Mouse (Mus musculus): ENCODE data around the gene Fbxo3. TPM values are rescaled to one million over a fixed set of nuclear protein-coding genes. Genes with fewer than 3 reads are reported as not detected.
A peak's percentile ranks its signal among the peaks of the same experiment; 100 is the strongest.
"Not testable (repeated sequence)": the region's sequence is repeated elsewhere in the genome, so short reads cannot be mapped to it uniquely, and the experiment has no call there.

The Fbxo3 gene
- total RNA-seq, 1 experiment from 2014 or later: 45.3 TPM

DNA sequence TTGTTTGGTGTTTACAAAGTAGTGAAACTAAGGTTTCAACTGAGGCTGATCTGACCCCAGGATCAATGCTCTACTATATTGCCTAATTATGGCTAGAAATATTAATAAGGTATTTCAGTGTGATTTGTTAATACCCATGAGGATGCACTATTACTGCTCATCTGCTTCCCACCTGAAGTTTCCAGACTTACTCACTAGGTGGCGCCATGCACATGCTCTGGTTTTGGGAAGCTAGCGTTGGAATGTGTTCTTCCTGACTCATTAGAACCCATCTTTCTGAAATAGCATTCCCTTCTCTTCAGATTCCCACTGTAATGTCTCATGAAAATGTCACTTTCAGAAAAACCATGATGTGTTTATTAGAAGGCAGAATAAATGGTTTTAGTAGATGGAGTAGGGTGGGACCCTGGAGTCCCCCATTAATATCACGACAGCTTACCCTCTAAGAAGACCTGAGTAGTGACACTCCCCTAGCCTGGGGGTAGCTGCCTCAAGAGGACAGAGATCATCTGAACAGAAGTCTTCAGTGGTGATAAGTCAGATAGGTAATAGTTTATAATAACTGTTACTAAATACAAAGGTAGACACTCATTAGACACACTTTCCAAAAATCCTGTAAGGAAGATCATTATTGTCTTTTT, 7.4 kb downstream of the Fbxo3 start:
- peak; percentile 44; the same call in 1 of the 2 replicates for ATAC-seq (ENCODE audit: extremely low read depth, insufficient number of reproducible peaks, low FRiP score, poor library complexity, severe bottlenecking)

DNA sequence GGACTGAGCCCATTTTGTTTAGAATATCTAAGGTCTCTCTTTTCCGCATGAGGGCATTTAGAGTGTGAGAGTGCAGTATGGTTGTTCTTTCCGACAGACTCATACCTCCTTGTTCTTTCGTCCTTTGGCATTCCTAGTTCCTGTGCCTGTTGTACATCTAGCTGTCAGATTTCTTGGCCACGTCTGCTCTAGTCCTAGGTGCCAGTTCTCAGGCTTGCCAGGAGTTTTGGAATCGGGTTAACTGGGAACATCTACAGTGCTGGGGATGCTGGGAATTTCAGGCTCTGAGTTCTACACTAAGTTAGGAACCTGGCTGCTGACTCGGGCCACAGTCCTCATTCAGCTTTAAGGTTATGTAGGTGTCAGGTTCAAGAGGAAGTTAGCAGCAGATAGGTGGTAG, 8.1 kb downstream of the Fbxo3 start:
- no peak for ATAC-seq (ENCODE audit: extremely low read depth, insufficient number of reproducible peaks, low FRiP score, poor library complexity, severe bottlenecking)

DNA sequence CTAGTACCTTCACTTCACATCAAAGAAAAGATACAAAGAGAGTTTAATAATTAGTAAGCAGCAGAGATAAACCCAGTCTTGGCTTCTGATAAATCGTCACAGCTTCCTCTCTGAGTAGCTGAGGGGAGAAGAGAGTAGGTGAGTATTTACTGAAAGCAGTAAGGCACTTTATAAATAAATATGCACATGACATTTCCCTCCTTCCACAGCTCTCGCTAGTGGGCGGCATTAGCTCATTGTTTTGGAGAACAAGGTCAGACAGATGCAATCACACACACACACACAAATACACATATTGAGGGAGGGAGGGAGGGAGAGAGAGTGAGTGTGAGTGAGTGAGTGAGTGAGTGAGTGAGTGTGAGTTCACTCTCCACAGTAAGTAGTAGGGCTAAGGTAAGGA, 8.8 kb downstream of the Fbxo3 start:
- no peak for ATAC-seq (ENCODE audit: extremely low read depth, insufficient number of reproducible peaks, low FRiP score, poor library complexity, severe bottlenecking)

DNA sequence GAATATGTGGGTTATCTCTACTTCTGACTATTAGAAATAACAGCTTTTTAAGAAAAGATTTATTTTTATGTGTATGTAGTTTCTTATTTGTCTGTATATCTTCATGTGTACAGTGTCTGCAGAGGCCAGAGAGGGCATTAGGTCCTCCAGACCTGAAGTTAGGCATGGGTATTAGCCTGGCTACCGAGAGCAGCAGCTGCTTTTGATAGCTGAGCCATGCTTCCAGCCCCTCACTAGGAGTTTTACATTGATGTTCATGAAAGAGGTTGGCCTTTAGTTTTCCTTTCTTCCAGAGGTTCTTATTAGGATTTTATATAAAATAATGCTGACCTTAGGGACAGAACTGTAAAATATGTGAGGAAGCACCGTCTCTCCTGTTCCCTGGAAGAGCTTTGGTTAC, 10.7 kb downstream of the Fbxo3 start:
- no peak for ATAC-seq (ENCODE audit: extremely low read depth, insufficient number of reproducible peaks, low FRiP score, poor library complexity, severe bottlenecking)

DNA sequence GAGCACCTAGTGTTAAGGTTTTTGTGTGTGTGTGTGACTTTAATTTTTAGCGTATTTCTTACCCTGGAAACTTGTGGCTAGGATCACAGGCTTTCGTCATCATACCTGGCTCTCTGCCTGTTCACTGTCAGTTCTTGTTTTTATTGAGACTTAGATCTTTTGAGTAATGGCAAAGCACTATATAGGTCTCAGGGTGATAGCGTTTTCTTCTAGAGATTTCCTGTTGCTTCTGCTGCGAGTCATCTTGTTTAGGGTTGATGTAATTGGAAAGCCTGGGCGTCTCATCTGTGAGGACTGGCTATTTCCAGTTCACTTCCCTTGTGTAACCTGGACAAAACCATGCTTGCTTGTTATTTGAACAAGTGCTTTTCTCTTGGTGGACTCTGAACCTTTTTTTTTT, 14.1 kb downstream of the Fbxo3 start:
- no peak for ATAC-seq (ENCODE audit: extremely low read depth, insufficient number of reproducible peaks, low FRiP score, poor library complexity, severe bottlenecking)

DNA sequence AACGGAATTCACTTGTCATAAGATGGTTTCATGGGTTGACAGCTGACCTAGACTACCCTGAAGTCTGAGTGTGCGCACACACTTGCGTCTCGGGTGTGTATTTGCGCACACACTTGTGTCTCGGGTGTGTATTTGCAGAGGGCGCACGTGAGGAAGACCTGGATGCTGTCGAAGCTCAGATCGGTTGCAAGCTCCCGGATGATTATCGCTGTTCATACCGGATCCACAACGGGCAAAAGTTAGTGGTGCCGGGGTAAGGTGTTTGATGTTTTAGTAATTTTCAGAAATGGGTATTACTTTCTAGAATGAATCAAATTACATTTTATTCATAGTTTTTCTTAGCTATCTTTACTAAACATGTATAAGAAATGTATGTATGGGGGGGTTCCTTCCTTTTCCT, 15.2 kb downstream of the Fbxo3 start:
- ATAC-seq (ENCODE audit: extremely low read depth, insufficient number of reproducible peaks, low FRiP score, poor library complexity, severe bottlenecking): no peak

DNA sequence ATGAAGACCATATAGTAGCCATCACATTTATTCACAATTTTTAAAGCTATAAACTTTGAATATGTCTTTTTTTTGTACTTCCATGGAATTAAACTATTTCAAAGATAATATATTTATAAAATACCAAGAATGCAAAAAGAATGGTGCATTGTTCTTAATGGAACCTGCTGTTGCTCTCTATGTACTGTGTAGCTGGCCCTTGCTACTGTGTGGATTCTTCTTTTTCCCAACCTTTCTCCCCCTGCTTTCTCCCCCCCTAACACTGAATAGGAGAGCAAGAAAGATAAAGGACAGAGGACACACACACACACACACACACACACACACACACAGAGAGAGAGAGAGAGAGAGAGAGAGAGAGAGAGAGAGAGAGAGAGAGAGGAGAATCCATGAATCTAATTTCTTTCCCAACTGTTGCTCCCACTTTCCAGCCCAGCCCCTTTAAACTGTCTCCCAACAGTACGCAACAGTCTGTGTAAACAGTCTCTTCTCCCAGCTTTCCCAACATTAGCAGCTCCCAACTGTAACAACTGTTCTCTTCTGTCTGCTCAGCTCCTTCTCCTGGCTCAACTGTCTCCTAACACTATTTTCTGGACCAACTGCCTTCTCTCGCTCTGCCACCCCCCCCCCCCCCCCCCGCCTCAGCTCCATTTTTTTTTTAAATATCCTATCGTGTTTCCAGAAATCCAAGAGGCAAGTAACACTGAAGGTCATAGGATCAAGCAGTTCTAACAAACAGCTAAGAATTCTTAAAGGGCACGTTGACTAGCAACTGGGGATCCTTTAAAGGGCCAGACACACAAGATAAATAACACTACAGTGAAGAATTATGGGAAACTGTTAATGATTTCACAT, 16.3 kb downstream of the Fbxo3 start:
- ATAC-seq (ENCODE audit: extremely low read depth, insufficient number of reproducible peaks, low FRiP score, poor library complexity, severe bottlenecking): no peak

DNA sequence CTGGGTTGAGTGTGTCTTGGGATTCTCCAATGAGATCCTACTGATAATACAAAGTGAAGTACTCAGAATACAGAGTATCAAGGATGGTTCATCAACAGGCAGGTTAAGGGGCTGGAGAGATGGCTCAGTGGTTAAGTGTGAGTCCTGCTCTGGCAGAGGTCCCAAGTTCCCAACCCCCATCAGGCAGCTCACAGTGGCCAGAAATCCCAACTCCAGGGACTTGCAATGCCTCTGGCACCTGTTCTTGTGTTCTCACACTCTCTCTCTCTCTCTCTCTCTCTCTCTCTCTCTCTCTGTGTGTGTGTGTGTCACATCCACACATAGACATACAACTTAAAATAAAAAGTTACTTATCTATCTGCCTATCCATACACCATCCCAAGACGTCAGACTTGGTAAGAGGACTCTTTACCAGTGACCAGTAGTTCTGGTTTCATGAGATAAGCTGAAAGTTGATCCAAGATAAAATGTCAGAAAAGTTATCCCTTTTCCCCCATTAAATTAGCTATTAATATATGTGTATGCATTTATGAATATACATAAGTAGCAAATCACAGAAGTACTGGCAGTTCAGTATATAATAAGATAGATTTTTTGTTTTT, 17.1 kb downstream of the Fbxo3 start:
- ATAC-seq (ENCODE audit: extremely low read depth, insufficient number of reproducible peaks, low FRiP score, poor library complexity, severe bottlenecking): no peak

DNA sequence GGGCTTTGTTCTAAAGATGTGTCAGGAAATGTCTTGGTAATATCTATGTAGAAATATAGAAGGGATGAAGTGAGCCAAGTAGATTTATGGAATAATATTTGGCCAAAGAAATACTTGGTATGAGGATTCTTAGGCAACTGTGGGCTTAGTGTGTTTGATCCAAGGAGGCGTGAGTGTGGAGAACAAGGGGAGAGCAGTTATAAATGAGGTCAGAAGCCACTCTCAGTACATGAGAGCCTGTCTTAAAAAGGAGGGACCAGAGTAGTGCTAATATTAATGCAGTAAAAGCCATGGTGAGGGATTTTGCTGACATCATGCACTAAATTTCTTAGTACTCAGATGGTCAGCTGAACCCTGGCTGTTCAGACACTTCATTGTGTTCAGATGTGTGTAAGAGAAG, 30.9 kb downstream of the Fbxo3 start:
- ATAC-seq (ENCODE audit: extremely low read depth, insufficient number of reproducible peaks, low FRiP score, poor library complexity, severe bottlenecking): no peak

DNA sequence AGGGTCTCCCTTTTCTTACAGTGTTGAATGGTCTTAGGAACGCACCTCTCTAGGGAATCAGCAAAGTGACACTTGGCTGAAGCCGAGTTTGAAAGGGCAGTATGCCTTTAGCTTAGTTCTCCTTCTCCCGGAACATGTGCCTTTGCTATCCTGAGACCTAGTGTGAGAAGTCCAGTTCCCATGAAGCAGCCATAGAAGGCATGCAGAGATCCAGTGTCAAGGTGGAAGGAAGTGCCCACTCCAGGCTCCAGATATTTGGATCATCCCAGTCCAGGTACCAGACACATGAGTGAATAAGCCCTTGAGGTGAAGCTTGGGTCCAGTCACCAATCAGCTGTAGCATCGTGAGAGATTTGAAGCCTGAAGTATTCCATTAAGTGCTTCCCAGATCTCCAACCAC, 31.4 kb downstream of the Fbxo3 start:
- no peak for ATAC-seq (ENCODE audit: extremely low read depth, insufficient number of reproducible peaks, low FRiP score, poor library complexity, severe bottlenecking)

DNA sequence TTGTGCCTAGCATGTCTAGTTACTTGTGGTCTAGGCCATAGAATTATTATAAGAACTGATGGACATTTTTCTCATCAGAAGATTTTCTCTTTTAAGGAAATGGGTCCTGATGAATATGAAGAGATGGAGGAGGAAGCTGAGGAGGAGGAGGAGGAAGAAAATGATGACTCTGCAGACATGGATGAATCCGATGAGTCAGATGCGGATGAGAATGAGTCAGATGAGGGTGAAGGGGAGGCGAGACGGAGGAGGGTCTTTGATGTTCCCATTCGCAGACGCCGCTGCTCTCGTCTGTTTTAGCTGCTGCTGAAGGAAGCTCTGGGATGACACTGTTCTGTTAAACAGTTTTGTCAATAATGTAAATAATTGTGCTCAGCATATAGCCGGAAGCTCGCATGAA, 32.3 kb downstream of the Fbxo3 start:
- ATAC-seq (ENCODE audit: extremely low read depth, insufficient number of reproducible peaks, low FRiP score, poor library complexity, severe bottlenecking): no peak

DNA sequence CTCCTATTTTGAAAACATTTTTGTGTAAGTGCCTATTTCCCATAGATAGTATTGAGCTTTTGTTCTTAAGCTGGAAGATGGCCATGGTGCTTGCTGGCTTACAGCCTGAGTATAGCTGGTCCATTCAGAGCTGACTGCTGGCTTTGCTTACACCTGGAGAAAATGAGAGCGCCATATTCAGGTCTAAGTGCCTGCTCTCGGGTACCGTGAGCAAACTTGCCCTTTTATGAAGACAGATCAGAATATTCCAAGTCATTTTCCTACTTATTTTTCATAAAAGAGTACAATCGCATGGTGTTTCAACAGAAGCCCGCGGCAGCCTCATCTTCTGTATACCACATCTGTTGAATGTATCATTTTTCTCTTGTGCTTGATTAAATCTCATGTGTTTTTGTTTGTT, 33.5 kb downstream of the Fbxo3 start:
- no peak for ATAC-seq (ENCODE audit: extremely low read depth, insufficient number of reproducible peaks, low FRiP score, poor library complexity, severe bottlenecking)

DNA sequence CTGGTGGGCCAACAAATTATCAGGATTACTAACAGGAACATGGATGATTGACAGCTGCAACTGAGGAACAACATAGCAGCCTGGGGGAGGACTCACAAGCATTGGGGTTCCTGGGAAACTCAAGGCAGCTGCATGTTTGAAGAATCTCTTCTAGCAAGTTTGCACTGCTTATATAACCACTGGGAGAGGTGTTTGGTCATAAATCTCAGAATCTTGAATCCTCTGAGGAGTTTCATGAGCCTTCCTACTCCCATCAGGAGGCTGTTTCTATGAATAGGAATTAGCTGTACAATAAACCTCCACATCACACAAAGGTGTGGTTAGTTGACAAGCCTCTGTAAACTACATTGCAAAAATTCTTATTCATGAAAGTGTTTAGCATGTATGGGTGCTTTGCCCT, 35.1 kb downstream of the Fbxo3 start:
- ATAC-seq (ENCODE audit: extremely low read depth, insufficient number of reproducible peaks, low FRiP score, poor library complexity, severe bottlenecking): no peak

DNA sequence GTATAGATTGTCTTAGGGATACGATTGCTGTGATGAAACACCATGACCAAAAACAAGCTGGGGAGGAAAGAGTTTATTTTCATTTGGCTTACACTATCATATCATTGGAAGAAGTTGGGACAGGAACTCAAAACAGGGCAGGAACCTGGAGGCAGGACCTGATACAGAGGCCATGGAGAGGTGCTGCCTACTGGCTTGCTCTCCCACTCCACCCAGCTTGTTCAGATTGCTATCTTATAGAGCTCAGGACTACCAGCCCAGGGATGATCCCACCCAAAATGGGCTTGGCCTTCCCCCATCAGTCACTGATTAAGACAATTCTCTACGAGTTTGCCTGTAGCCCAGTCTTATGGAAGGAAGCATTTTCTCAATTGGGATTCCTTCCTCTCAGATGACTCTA, 36.6 kb downstream of the Fbxo3 start:
- ATAC-seq (ENCODE audit: extremely low read depth, insufficient number of reproducible peaks, low FRiP score, poor library complexity, severe bottlenecking): no peak

DNA sequence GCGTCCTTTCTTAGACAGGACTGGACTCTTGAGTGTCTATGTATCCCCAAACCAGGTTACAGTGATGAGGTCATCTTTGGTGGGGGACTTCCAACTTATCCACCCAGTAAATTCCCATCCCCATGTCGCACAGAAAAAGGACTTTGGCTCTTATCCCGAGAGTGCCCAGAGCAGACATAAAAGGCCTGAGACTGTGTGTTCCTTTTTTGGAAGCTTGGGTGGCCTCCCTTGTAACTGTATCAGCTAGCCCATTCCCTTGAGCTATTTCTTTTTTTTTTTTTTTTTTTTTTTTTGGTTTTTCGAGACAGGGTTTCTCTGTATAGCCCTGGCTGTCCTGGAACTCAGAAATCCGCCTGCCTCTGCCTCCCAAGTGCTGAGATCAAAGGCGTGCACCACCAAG, 38.0 kb downstream of the Fbxo3 start, which contains the start of gene Gm10912:
Gm10912 (plus strand) TSS at position 301 of the 400 bp plus-strand sequence.
- not testable (repeated sequence) for ATAC-seq (ENCODE audit: extremely low read depth, insufficient number of reproducible peaks, low FRiP score, poor library complexity, severe bottlenecking)

DNA sequence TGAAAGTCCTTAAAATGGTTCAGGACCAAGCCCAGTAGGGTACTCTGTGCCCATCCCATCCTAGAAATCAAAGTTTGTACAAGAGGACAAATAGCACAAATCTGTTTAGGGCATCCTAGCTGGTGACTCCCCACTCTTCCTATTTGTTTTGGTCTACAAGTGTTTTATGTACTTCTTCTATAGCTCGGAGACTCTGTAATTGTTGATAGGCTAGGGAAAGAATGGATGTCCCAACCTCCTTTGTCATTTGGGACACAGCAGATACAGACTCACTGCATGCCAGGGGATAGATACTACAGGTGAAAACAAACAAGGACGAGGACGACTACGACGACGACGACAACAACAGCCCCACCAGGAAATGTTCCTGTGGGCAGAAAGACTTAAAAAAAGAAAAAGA, 40.9 kb downstream of the Fbxo3 start, which contains the start of gene Gm10799:
Gm10799 (minus strand) TSS at position 101 of the 400 bp plus-strand sequence.
- ATAC-seq (ENCODE audit: extremely low read depth, insufficient number of reproducible peaks, low FRiP score, poor library complexity, severe bottlenecking): not testable (repeated sequence)

DNA sequence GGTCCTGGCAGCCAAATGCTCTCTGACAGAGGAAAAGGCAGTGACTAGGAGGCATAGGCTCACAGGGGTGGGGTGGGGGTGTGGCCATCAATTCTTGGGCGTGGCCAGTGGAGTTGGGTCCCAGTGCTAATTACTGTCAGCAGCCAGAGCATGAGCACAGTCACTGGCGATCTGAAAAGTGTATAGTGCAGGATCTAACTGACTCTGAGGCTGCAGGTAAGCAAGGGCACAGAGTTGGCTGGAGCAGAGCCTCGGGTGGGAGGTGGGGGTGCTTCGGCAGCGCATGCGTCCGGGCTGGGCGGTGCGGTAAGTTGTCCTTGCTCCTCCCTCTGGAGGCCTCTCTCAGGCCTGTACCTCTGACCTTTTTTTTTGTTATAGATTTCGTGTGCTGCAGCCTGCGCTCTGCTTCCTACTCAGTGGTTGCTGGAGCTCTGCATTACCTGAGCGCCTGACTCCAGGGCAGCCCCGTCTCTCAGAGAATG, 42.2 kb downstream of the Fbxo3 start, which contains the start of gene Cd59b:
Cd59b (plus strand) TSS at position 146 of the 482 bp plus-strand sequence.
- ATAC-seq (ENCODE audit: extremely low read depth, insufficient number of reproducible peaks, low FRiP score, poor library complexity, severe bottlenecking): no peak

DNA sequence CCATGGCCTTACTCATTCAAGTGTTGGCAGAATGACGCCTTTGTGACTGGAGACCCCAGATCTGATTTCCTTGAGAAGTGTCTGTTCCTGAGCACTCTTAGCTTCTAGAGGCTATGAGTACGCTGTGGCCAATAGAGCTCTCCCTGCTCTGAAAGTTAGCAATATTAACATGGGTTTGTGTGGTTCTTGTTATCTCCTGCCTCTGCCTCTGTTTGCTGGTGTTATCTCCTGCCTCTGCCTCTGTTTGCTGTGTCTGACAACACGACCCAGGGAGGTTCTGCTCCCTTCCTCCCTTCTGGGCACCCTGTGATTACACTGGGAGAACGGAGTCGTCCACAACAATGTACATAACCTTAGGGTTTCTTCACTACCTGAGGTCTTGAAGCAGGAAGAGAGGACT, 50.8 kb downstream of the Fbxo3 start:
- ATAC-seq (ENCODE audit: extremely low read depth, insufficient number of reproducible peaks, low FRiP score, poor library complexity, severe bottlenecking): not testable (repeated sequence)

DNA sequence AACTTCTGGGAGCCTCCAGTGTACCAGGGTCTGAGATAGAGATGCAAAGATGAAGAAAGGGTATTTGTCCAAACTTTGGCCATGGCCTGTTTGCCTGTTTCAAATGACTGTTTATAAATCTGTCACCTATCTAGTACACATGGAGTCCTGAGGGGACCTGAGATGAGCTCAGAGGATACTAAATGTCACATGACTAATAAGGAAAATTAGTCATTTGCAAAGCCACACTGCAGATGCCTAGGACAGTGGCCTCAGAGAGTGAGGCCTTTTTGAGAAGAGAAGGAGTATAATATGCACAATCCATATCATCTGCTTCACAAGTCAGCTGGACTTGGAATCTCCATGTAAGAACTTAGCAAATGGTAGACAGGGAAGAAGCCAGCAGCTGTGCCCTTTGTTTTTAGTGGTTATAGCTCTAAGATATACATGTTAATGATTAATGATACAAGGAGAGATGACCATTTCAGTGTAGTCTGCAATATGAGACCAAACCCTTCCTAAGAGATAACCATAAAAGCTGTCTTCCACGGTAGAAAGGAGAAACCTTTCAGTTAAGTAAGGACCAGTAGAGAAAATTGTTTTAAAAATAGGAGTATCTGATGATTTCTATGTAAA, 54.0 kb downstream of the Fbxo3 start:
- not testable (repeated sequence) for ATAC-seq (ENCODE audit: extremely low read depth, insufficient number of reproducible peaks, low FRiP score, poor library complexity, severe bottlenecking)

Data from neutrophil, adult 5-6 weeks (primary cell).